Mouse (Mus musculus) forebrain, embryonic 14.5 days (tissue): ENCODE results near the gene Mocs1. TPM values are rescaled to one million over a fixed set of nuclear protein-coding genes. Genes with fewer than 3 reads are reported as not detected.

ENCODE experiments used
- ATAC-seq: fragments of 200-750 bp; cut with Nextera tagmentation; 2 replicates; pipeline ENCODE4 v1.8.0; 2017; ENCODE audit warnings: mild to moderate bottlenecking, moderate library complexity
- DNase-seq: peaks from one replicate; pipeline ENCODE4 v3.0.0-alpha.2; 2015; ENCODE audit warnings: low spot score
- H3K27ac ChIP-seq: fragments of 300-500 bp; sonication (generic); 2 replicates; pipeline ENCODE4 v1.5.1; 2014; ENCODE audit warnings: low read depth, mild to moderate bottlenecking, control low read depth, low read length, moderate library complexity
- H3K27me3 ChIP-seq: fragments of 300-500 bp; sonication (generic); replicated peaks from 2 replicates; pipeline ENCODE4 v1.6.1; 2014; ENCODE audit warnings: low read length, control low read depth, mixed read lengths; ENCODE audit not compliant: control insufficient read depth, insufficient read depth
- H3K36me3 ChIP-seq: fragments of 300-500 bp; sonication (generic); 2 replicates; pipeline ENCODE4 v1.6.1; 2014; ENCODE audit warnings: low read length, control low read depth; ENCODE audit not compliant: control insufficient read depth, insufficient read depth
- H3K4me1 ChIP-seq: fragments of 300-500 bp; sonication (generic); 2 replicates; pipeline ENCODE4 v1.6.1; 2014; ENCODE audit warnings: antibody characterized with exemption, low read length, control low read depth; ENCODE audit not compliant: control insufficient read depth, insufficient read depth
- H3K4me2 ChIP-seq: fragments of 300-500 bp; sonication (generic); 2 replicates; pipeline ENCODE4 v1.6.1; 2014; ENCODE audit warnings: mild to moderate bottlenecking, control low read depth, low read length
- H3K4me3 ChIP-seq: fragments of 300-500 bp; sonication (generic); 2 replicates; pipeline ENCODE4 v1.5.1; 2014; ENCODE audit warnings: low read depth, low read length, control low read depth
- H3K9ac ChIP-seq: fragments of 300-500 bp; sonication (generic); 2 replicates; pipeline ENCODE4 v1.6.1; 2014; ENCODE audit warnings: mild to moderate bottlenecking, low read length, control low read depth, moderate library complexity
- H3K9me3 ChIP-seq: fragments of 300-500 bp; sonication (generic); replicated peaks from 2 replicates; pipeline ENCODE4 v1.6.1; 2016; ENCODE audit warnings: low read length, control low read depth, mixed read lengths; ENCODE audit not compliant: control insufficient read depth
- WGBS: fragments of 180-500 bp; shearing (Covaris S2); extraction: QIAGEN DNeasy Blood & Tissue Kit; methylation state at CpG from one replicate; pipeline ENCODE4 v1.1.7; 2014; 5-methylcytosine and 5-hydroxymethylcytosine counted together
- polyA plus RNA-seq: library from polyadenylated mRNA; unstranded; fragments of >200 nt; fragmentation: Nextera tagmentation; extraction: Ambion mirVana; gene quantifications from 2 replicates; pipeline ENCODE4 v1.2.1, GENCODE M21; 2014

Gene Mocs1
- polyA plus RNA-seq, 1 experiment from 2014 or later, result 3.6 TPM

- ATAC-seq (no peak), DNase-seq (no peak)
- H3K9ac ChIP-seq, result no peak overlapping the region
- no peaks in the 10 kb centered on the region for H3K36me3 ChIP-seq
- 87% methylated on average over 5 of the region's 5 CpGs for WGBS
- H3K4me1 ChIP-seq, result no peaks in the 10 kb centered on the region
- no peak overlapping the region for H3K4me2 ChIP-seq
- H3K9me3 ChIP-seq, result no peaks in the 10 kb centered on the region
- H3K27me3 ChIP-seq, result no peaks in the 10 kb centered on the region
- no peak overlapping the region for H3K4me3 ChIP-seq
- no peak overlapping the region for H3K27ac ChIP-seq
These were observed 22.2 kb upstream of the Mocs1 start for GRCm38 (mm10) chr17:49405927-49406326.

DNA sequence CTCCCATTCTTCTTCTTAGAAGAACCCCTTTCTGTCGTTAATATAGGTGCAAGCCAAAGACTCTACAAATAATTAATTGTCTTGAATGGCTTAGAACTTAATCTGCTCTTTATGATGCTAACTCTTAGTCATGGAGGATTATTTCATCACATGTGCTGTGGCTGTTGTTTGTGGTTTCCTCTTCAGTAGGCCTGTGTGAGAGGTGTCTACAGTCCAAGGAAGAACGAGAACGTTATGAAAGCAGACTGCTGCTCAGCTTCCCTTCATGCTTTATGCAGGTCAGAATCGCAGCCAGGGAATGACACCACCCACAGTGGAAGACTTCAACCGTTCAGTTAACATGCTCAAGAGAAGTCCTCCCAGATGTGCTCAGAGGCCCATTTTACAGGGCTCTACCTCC is 15.2 kb upstream of the Mocs1 start:
- Histone ChIP-seq H3K27me3 (no peaks in the 10 kb centered on the region), H3K9me3 (no peaks in the 10 kb centered on the region), H3K9ac (no peak overlapping the region), H3K36me3 (no peaks in the 10 kb centered on the region), H3K4me1 (no peaks in the 10 kb centered on the region), H3K27ac (no peak overlapping the region), H3K4me2 (no peak overlapping the region), H3K4me3 (no peak overlapping the region)
- no peak for DNase-seq
- 68% methylated on average over 5 of the region's 5 CpGs for WGBS
- no peak for ATAC-seq

GRCm38 (mm10) chr17:49413554-49413953 is 14.6 kb upstream of the Mocs1 start:
- no peak overlapping the region for H3K4me3 ChIP-seq
- H3K9ac ChIP-seq, result no peak overlapping the region
- ATAC-seq (no peak), DNase-seq (peak; percentile 49)
- H3K27me3 ChIP-seq, result no peaks in the 10 kb centered on the region
- no peaks in the 10 kb centered on the region for H3K36me3 ChIP-seq
- no peaks in the 10 kb centered on the region for H3K4me1 ChIP-seq
- no peaks in the 10 kb centered on the region for H3K9me3 ChIP-seq
- no peak overlapping the region for H3K27ac ChIP-seq
- 42% methylated on average over 3 of the region's 3 CpGs for WGBS
- H3K4me2 ChIP-seq, result no peak overlapping the region

DNA sequence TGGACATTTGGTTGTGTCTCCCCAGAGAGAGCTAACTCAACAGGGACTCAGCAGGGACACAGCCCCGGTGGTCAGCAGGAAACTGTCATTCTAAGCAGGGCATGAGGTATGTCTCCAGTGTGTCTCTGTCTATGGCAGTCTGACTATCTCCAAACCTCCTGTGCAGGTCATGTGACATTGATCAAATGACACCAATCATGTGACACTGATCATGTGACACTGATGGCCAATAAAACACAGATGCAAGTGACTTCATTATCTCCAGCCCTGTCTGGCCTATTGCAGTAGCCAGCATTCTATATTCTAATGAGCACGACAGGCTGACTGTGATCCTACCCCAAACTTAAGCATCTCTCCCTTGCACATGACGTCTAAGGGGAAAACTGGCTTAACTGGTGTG is 11.9 kb upstream of the Mocs1 start:
- no peaks in the 10 kb centered on the region for H3K36me3 ChIP-seq
- no peak overlapping the region for H3K9ac ChIP-seq
- H3K27ac ChIP-seq, result no peak overlapping the region
- no peak for ATAC-seq
- H3K4me1 ChIP-seq, result no peaks in the 10 kb centered on the region
- no peaks in the 10 kb centered on the region for H3K27me3 ChIP-seq
- H3K4me3 ChIP-seq, result no peak overlapping the region
- no peak for DNase-seq
- no peaks in the 10 kb centered on the region for H3K9me3 ChIP-seq
- H3K4me2 ChIP-seq, result no peak overlapping the region
- WGBS, result 76% methylated on average over 3 of the region's 3 CpGs

DNA sequence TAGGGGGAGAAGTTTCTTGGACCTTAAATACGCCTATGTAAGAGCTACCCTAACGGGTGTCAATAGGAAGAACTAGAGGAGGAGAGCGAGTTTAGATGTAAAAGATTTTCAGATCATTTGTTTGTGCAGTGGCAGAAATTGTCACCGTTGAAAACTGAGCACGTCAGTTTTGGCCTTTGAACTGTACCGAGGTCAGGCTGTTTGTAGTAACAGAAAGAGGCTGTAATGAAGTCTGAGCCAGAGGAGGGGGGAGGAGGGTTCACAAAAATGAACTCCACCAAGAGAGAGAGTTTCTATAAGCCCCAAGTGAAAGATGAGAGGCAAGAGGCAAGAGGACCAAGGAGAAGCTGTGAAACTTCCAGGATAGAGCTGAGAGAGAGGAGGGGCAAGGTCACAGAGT is 8.3 kb upstream of the Mocs1 start:
- H3K9me3 ChIP-seq, result no peaks in the 10 kb centered on the region
- no peaks in the 10 kb centered on the region for H3K36me3 ChIP-seq
- WGBS, result 73% methylated on average over 6 of the region's 6 CpGs
- H3K27ac ChIP-seq, result no peak overlapping the region
- H3K27me3 ChIP-seq, result no peaks in the 10 kb centered on the region
- DNase-seq (no peak), ATAC-seq (no peak)
- no peak overlapping the region for H3K4me2 ChIP-seq
- no peak overlapping the region for H3K9ac ChIP-seq
- H3K4me1 ChIP-seq, result no peaks in the 10 kb centered on the region
- no peak overlapping the region for H3K4me3 ChIP-seq

- 72% methylated on average over 3 of the region's 3 CpGs for WGBS
- Histone ChIP-seq H3K4me1 (no peaks in the 10 kb centered on the region), H3K27ac (no peak overlapping the region), H3K36me3 (no peaks in the 10 kb centered on the region), H3K27me3 (no peaks in the 10 kb centered on the region), H3K4me2 (no peak overlapping the region), H3K9ac (no peak overlapping the region), H3K9me3 (no peaks in the 10 kb centered on the region), H3K4me3 (no peak overlapping the region)
- no peak for ATAC-seq
- no peak for DNase-seq
These were observed 5.7 kb upstream of the Mocs1 start for GRCm38 (mm10) chr17:49422286-49423066.

GRCm38 (mm10) chr17:49423067-49423325 is 5.2 kb upstream of the Mocs1 start:
- Histone ChIP-seq H3K4me2 (no peak overlapping the region), H3K36me3 (no peaks in the 10 kb centered on the region), H3K9me3 (no peaks in the 10 kb centered on the region), H3K9ac (no peak overlapping the region), H3K4me1 (no peaks in the 10 kb centered on the region), H3K27ac (no peak overlapping the region), H3K4me3 (no peak overlapping the region), H3K27me3 (no peaks in the 10 kb centered on the region)
- 95% methylated on average over 2 of the region's 2 CpGs for WGBS
- DNase-seq (no peak), ATAC-seq (no peak)

GRCm38 (mm10) chr17:49423872-49424271 is 4.3 kb upstream of the Mocs1 start:
- no peaks in the 10 kb centered on the region for H3K27me3 ChIP-seq
- 79% methylated on average over 3 of the region's 3 CpGs for WGBS
- no peak for ATAC-seq

DNA sequence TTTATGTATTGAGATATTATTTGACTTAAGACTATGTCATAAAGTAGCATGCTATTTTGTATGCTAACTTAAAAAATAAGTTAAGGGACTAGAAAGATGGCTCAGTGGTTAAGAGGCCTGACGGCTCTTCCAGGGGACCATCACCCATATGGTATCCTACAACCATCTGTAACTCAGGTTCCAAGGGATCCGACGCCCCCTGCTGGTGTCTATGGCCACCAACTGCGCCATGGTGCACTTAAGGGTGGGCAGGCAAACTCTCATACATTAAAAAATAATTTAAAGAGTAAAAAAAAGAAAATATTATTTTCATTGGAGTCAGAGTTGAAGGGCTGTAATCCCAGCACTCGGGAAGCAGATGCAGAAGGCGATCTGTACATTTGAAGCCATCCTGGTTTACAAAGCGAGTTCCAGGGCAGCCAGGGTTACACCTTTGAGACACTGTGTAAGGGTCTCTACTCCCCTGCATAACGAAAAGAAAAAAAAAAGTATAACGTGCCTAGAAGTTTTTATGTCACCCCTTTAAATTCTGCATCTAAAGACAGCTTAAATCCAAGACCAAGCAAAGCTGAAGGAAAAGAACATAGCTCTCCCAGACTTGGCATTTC is 427 bp upstream of the Mocs1 start:
- peak; percentile 30 for DNase-seq
- no peak overlapping the region for H3K27ac ChIP-seq
- H3K27me3 ChIP-seq, result no peaks in the 10 kb centered on the region
- H3K9me3 ChIP-seq, result no peaks in the 10 kb centered on the region
- 13% methylated on average over 9 of the region's 9 CpGs for WGBS
- peak; percentile 30 for ATAC-seq
- no peaks in the 10 kb centered on the region for H3K36me3 ChIP-seq
- peak overlapping the region; percentile 52 for H3K4me3 ChIP-seq
- H3K4me1 ChIP-seq, result no peaks in the 10 kb centered on the region
- H3K9ac ChIP-seq, result no peak overlapping the region; the same call in 1 of the 2 replicates
- peak overlapping the region; percentile 83 for H3K4me2 ChIP-seq

More at GRCm38 (mm10) chr17:49423872-49424271, 4.3 kb upstream of the Mocs1 start:
- DNase-seq, result no peak
- Histone ChIP-seq H3K27ac (no peak overlapping the region), H3K4me1 (no peaks in the 10 kb centered on the region), H3K4me3 (no peak overlapping the region), H3K4me2 (no peak overlapping the region), H3K9me3 (no peaks in the 10 kb centered on the region), H3K36me3 (no peaks in the 10 kb centered on the region), H3K9ac (no peak overlapping the region)
